Mouse (Mus musculus) spleen, adult 2 months (tissue): ENCODE data around the gene E4f1. TPM values are rescaled to one million over a fixed set of nuclear protein-coding genes. Genes with fewer than 3 reads are reported as not detected.

ENCODE experiments used
- DNase-seq, 2 experiments: peaks; one replicate each; pipeline versions ENCODE4 v3.0.0 to v3.0.0-alpha.2; 2012 to 2021; ENCODE audit warnings: low spot score in 2 of 2, low read depth in 1 of 2
- H3K27ac ChIP-seq: fragments of 200-500 bp; 2 replicates; pipeline ENCODE4 v1.5.1; 2012; ENCODE audit warnings: low read length, inconsistent platforms; ENCODE audit not compliant: insufficient read depth
- H3K27me3 ChIP-seq: fragments of 200-500 bp; 2 replicates; pipeline ENCODE4 v1.6.1; 2012; ENCODE audit warnings: mild to moderate bottlenecking, moderate library complexity, low read length, inconsistent platforms; ENCODE audit not compliant: control insufficient read depth, insufficient read depth
- H3K36me3 ChIP-seq: fragments of 200-500 bp; 2 replicates; pipeline ENCODE4 v1.6.1; 2012; ENCODE audit warnings: mild to moderate bottlenecking, low read length, inconsistent platforms; ENCODE audit not compliant: control insufficient read depth, insufficient read depth
- H3K4me1 ChIP-seq: fragments of 200-500 bp; 2 replicates; pipeline ENCODE4 v1.6.1; 2011; ENCODE audit warnings: inconsistent platforms; ENCODE audit not compliant: control insufficient read depth, insufficient read depth, insufficient read length
- H3K4me3 ChIP-seq: fragments of 200-500 bp; 2 replicates; pipeline ENCODE4 v1.5.1; 2011; ENCODE audit warnings: mild to moderate bottlenecking, inconsistent platforms; ENCODE audit not compliant: insufficient read depth, insufficient read length; ENCODE audit errors: extremely low read depth
- CTCF ChIP-seq: fragments of 200-500 bp; IDR thresholded peaks from 2 replicates; pipeline ENCODE4 v1.5.1; 2011; ENCODE audit warnings: mild to moderate bottlenecking, inconsistent platforms; ENCODE audit not compliant: insufficient read depth, insufficient read length, insufficient replicate concordance; ENCODE audit errors: extremely low read depth
- POLR2A ChIP-seq: fragments of 200-500 bp; IDR thresholded peaks from 2 replicates; pipeline ENCODE4 v1.6.1; 2011; ENCODE audit warnings: low read depth, low read length, inconsistent platforms
- WGBS: fragments of 180-500 bp; shearing (Covaris S2); methylation state at CpG from one replicate; pipeline ENCODE4 v1.1.7; 2018; 5-methylcytosine and 5-hydroxymethylcytosine counted together
- polyA plus RNA-seq: library from polyadenylated mRNA; depleted of rRNA; stranded (reverse); fragments of >200 nt; gene quantifications from 2 replicates; pipeline ENCODE4 v1.2.3, GENCODE M21; 2012

Gene E4f1
- polyA plus RNA-seq, 1 experiment = 95.9 TPM

- DNase-seq = peak; percentile 19 to 37
- Histone ChIP-seq H3K27me3 (no peaks in the 10 kb centered on the region), H3K4me1 (no peaks in the 10 kb centered on the region), H3K4me3 (no peak overlapping the region), H3K27ac (no peak overlapping the region), H3K36me3 (no peaks in the 10 kb centered on the region)
- WGBS = 70% methylated on average over 2 of the region's 2 CpGs
- TF ChIP-seq POLR2A = no peak
- TF ChIP-seq CTCF = peak; percentile 24; the same call in 1 of the 2 replicates
Measured at GRCm38 (mm10) chr17:24494627-24495335, 24.7 kb upstream of the E4f1 start.

DNA sequence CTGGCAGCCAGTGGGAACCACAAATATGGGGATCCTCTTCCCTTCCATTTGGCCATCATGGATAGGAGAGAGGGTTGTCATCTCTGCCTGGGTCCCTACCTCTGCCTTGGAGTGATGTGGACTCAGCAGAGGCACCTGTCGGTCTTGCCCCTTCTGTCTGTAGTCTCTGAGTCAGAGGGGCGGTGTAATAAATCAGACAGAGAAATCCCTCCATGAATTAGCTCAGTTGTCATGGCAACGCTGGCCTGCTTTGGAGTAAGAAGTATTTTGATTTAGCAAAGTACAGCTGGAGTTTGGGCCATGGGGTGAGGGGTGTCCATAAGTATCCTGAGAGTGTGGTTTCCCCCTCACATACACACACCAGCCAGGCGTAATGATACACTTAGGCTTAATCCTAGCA, 20.3 kb upstream of the E4f1 start:
- DNase-seq = no peak
- no peak overlapping the region for H3K4me3 ChIP-seq
- WGBS = 94% methylated on average over 4 of the region's 4 CpGs
- peaks cover 10% of the 10 kb centered on the region; the same call in 1 of the 2 replicates for H3K4me1 ChIP-seq
- TF ChIP-seq POLR2A = no peak
- TF ChIP-seq CTCF = no peak
- no peaks in the 10 kb centered on the region for H3K36me3 ChIP-seq
- H3K27me3 ChIP-seq = peaks cover 20% of the 10 kb centered on the region
- no peak overlapping the region for H3K27ac ChIP-seq

- TF ChIP-seq POLR2A (no peak), CTCF (no peak)
- peak overlapping the region; percentile 56; the same call in 1 of the 2 replicates for H3K4me3 ChIP-seq
- DNase-seq = no peak
- 50% methylated on average over 19 of the region's 19 CpGs for WGBS
- H3K36me3 ChIP-seq = no peaks in the 10 kb centered on the region
- H3K4me1 ChIP-seq = peaks cover 10% of the 10 kb centered on the region; the same call in 1 of the 2 replicates
- H3K27me3 ChIP-seq = peaks cover 20% of the 10 kb centered on the region
- H3K27ac ChIP-seq = no peak overlapping the region
Measured at GRCm38 (mm10) chr17:24489265-24490030, 19.3 kb upstream of the E4f1 start.

DNA sequence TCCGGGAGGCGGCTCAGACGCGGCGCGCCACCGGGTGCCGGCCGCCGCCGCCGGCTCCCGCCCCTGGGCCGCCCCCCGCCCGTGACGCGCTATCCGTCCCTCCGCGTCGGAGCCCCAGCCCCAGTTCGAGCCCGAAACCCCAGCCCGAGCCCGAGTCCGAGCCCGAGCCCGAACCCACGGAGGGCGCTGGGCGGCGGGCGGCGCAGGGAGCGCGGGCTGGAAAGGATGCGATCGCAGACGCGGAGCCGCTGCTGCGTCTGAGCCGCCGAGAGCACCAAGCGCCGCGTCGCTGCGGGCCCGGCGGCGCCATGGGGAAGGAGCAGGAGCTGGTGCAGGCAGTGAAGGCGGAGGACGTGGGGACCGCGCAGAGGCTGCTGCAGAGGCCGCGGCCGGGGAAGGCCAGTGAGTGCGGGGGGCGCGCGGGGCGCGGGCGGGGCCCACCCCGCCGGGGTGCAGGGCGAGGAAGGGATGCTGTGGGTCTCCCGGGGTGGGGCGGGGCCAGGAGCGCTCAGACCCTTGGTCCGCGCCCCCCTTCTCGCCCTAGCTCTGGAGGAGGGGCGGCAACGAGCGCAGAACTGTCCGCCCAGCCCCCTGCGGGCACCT, 18.6 kb upstream of the E4f1 start:
- Histone ChIP-seq H3K27ac (no peak overlapping the region), H3K4me3 (peak overlapping the region; percentile 56), H3K4me1 (peaks cover 10% of the 10 kb centered on the region; the same call in 1 of the 2 replicates), H3K27me3 (peaks cover 20% of the 10 kb centered on the region), H3K36me3 (no peaks in the 10 kb centered on the region)
- no peak for DNase-seq
- no peak for TF ChIP-seq POLR2A
- TF ChIP-seq CTCF = no peak
- 1% methylated on average over 73 of the region's 81 CpGs for WGBS

GRCm38 (mm10) chr17:24488186-24488661, 18.1 kb upstream of the E4f1 start, which contains the start of gene Caskin1:
Caskin1 (plus strand) TSS chr17:24488601.
- H3K27ac ChIP-seq = no peak within 1 kb of the TSS
- no peak for DNase-seq
- H3K4me3 ChIP-seq = peak within 1 kb of the TSS; percentile 56
- H3K36me3 ChIP-seq = no peaks in the 10 kb centered on the region
- 3% methylated on average over 41 of the region's 45 CpGs for WGBS
- H3K4me1 ChIP-seq = peaks cover 10% of the 10 kb centered on the region; the same call in 1 of the 2 replicates
- TF ChIP-seq POLR2A (no peak), CTCF (no peak)
- peaks cover 20% of the 10 kb centered on the region for H3K27me3 ChIP-seq

- DNase-seq = no peak
- WGBS = 57% methylated on average over 11 of the region's 11 CpGs
- peaks cover 10% of the 10 kb centered on the region; the same call in 1 of the 2 replicates for H3K4me1 ChIP-seq
- H3K27ac ChIP-seq = no peak overlapping the region
- H3K4me3 ChIP-seq = no peak overlapping the region
- no peak for TF ChIP-seq POLR2A
- TF ChIP-seq CTCF = no peak
- peaks cover 20% of the 10 kb centered on the region for H3K27me3 ChIP-seq
- no peaks in the 10 kb centered on the region for H3K36me3 ChIP-seq
Measured at GRCm38 (mm10) chr17:24485090-24485860, 15.2 kb upstream of the E4f1 start.
